Mouse (Mus musculus): ENCODE measurements at regions not wholly inside any gene's neighbourhood (a gene's known extent, or its start where the extent isn't known, plus 50 kb on each side); places are given as distances from the start of the nearest gene placed in this dataset.

GRCm38 (mm10) chr19:29194066-29194830, 57.4 kb upstream of the Jak2 start:
- peak; percentile 52 for DNase-seq (ENCODE audit: low read depth, low spot score)

DNA sequence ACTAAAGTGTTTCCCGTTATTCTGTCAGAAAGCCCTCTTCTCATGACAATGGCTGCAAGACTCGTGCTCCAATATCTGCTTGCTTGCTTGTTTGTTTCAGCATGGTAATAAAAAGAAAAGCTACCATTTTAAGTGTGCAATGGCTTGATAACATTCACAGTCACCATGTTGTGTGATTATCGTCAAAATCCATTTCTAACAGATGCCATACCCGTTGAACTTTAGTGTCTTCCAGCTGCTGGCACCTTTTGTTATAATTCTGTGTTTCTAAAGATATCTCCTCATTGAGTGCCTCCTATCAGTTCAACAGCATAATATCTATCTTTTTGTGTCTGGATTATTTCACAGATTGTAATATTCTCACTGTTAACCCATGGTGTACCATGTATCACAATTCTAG, 55.4 kb upstream of the Jak2 start:
- no peak for DNase-seq (ENCODE audit: low read depth, low spot score)

GRCm38 (mm10) chr19:29198636-29199035, 53.0 kb upstream of the Jak2 start:
- DNase-seq (ENCODE audit: low read depth, low spot score): no peak

DNA sequence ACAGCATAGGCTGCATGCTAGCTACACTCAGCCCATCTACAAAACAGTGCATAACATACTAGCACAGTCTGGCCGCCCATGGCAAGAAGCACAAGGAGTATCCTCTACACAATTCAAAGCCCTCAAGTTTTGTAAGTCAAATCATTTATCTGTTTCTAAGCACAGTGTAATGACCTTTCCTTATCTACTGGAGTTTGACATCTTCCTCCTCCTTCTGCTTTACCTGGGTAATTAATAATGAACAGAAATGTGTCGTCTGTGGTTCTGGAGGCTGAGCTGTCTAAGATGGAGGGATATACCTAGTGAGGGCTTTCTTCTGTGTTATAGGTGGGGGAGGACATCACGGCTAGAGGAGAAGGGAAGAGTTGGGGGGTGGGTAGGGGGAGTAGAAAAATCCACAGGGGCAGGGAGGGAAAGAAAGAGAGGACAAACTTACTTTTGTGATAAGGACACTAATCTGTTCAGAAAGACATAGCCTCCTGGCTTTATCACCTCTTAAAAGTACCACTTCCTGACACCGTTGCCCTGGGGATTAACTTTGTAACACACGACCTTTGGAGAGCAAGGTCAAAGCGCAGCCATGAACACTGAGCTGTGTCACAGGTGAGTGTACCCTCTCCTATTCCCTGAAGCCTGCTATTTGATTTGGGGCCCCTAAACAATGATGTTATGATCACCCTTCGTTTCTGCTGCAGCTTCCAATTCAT, 52.4 kb upstream of the Jak2 start:
- DNase-seq (ENCODE audit: low read depth, low spot score): no peak

GRCm38 (mm10) chr19:29201674-29202073, 50.0 kb upstream of the Jak2 start:
- no peak for DNase-seq (ENCODE audit: low read depth, low spot score)

Data from A20 (cell line).